Mouse (Mus musculus) frontal cortex, postnatal 25 days (tissue): ENCODE results near the gene Sdad1.
"Not testable (repeated sequence)": the region's sequence is repeated elsewhere in the genome, so short reads cannot be mapped to it uniquely, and the experiment has no call there.

Experiments used
- DNase-seq, 2 experiments: peaks; one replicate each; pipeline ENCODE4 v3.0.0; 2022; ENCODE audit warnings: low spot score in 2 of 2

Gene Sdad1

GRCm38 (mm10) chr5:92309681-92310511, at the start of gene Sdad1:
Gene Sdad1 (minus strand): TSS chr5:92310479.
- peak; percentile 93 to 97 for DNase-seq

DNA sequence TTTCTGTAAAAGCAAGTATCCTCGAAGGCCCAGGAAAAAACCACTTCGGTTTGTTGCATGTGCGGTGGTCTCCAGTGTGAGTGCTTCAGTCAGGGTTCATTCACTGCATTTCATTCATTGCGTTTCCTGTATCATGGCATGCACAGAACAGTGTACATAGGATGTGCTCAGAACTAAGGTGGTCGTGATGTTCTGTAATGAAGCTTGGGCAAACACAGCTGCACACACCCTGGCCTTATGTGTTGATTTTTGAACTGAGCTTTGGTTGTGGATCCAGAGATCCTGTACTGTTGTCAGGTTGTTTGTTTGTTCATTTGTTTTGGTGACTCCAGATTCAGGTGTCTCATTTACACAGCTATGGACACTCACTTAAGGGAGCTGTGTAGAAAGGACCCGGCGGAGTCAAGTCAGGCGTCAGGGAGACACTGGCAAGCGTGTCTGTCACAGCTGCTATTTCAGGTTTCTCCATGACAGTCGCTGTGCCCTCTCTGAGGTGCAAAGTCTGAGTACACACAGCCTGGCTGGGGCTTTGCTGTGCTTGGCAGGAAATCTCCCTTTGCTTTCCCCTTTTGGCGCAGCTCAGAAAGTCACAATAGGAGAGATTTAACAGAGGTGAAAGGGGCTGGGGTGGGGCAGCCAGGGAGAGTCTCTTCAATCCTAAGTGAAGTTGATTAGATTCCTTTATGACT, 48.6 kb upstream of the Sdad1 start:
- DNase-seq, result no peak

DNA sequence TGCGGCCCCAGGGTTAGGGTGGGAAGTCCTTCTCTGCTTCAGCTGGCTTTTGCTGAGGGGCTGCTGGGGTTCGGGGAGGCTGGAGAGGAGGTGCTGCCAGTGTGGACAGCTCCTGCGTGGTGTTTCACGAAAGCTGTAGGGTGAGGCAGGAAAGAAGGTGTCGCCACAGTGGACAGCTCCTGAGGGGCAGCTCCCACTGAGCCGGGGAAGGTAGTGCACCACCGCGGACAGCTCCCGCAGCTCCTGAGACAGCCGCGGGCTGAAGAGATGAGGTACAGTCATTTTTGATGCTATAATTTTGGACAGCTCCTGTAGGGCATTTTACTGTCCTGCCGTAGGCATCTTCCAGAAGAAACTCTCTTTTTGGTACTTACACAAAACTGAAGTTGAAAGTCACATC, 47.8 kb upstream of the Sdad1 start:
- no peak for DNase-seq

GRCm38 (mm10) chr5:92353517-92353916, 43.2 kb upstream of the Sdad1 start:
- no peak for DNase-seq

GRCm38 (mm10) chr5:92352716-92353115, 42.4 kb upstream of the Sdad1 start:
- DNase-seq, result not testable (repeated sequence)

DNA sequence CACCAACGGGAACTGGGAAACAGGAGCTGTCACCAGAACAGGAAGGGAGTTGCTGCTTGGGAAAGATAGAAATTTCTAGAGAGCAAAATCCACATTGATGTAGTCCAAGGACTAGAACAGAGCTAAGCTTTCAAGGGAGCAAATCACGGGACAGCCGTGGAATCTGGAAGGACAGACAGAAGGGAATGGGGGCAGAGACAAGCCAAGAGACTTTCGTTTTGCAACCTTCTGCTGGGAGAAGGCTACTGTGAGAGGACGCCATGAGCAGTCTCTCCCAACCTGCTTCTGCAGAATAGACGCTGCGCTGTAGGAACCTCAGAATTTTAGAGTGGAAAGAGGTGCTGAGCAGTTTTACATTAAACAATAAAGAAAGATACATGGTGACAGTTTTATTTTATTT, 39.5 kb upstream of the Sdad1 start:
- no peak for DNase-seq

GRCm38 (mm10) chr5:92348794-92349413, 38.6 kb upstream of the Sdad1 start, which contains the start of gene Cxcl10:
Gene Cxcl10 (minus strand): TSS chr5:92348889.
- no peak for DNase-seq

DNA sequence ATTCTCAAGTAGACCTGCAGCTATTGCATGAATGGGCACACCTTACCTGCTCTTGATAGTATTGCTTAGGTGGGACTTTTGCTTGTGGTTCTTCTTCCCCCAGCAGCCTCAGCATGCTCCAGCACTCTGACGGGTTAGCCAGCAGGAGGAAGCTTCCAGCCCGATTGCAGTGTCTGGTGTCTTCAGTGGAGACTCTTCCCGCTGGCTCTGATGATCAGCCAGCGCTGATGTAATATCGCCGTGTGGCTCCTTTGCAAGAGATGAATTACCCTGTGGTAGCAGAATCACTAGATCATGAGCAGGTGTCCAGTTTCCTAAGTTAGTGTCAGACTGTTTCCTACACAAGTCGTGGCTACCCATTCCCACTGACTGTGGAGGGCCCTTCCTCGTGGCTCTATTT, 34.7 kb upstream of the Sdad1 start:
- DNase-seq, result no peak

- no peak for DNase-seq
Measured at GRCm38 (mm10) chr5:92340606-92341005, 30.3 kb upstream of the Sdad1 start.

- no peak for DNase-seq
Measured at GRCm38 (mm10) chr5:92336743-92337142, 26.5 kb upstream of the Sdad1 start.

DNA sequence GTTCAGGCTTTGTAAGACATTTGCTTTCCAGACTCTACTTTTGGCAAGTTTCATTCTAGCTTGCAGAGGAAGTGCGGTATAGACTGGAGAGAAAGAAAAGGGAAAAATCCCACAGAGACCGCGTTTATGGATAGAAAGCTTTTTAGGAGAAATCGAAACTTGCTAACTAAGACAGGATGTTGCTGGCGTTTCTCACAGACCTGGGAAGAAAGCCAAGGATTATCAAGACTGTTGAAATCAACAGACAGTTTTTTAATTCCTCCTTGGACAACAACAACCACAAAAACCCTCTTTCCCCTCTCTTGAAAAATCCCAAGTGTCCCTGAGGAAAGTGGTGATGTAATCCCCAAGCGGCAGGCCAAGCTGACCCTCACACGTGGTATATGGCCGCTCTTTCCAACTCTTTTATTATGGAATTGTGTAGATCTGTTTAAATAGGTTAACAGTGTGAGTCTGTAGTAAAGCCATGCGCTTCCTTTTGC, 22.1 kb upstream of the Sdad1 start:
- no peak for DNase-seq

GRCm38 (mm10) chr5:92331635-92332338, 21.5 kb upstream of the Sdad1 start, which contains the start of gene Art3:
Gene Art3 (plus strand): TSS chr5:92331827.
- no peak for DNase-seq

- DNase-seq, result no peak
Measured at GRCm38 (mm10) chr5:92331122-92331521, 20.8 kb upstream of the Sdad1 start.

GRCm38 (mm10) chr5:92327929-92328328, 17.6 kb upstream of the Sdad1 start, which contains the start of gene Cxcl9:
Gene Cxcl9 (minus strand): TSS chr5:92328079.
- DNase-seq, result no peak

DNA sequence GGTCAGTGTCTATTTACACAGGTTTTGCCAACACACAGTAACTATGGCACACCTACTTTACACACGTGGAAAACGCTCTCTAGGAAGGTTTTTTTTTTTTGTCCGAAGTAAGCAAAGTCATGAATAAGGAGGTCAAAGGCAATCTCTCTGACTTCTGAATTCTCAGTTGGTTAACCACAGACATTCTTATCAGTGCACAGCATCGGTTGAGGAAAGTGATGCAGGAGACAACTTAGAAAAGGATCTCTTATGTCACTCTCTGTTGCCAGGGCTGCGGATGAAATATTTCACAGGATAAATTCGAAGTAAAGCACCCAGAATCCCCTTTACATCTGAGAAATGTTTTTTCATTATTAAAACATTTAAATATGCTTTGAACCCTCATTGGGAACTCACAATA, 17.1 kb upstream of the Sdad1 start:
- DNase-seq, result no peak

- no peak for DNase-seq
Measured at GRCm38 (mm10) chr5:92323264-92323663, 13.0 kb upstream of the Sdad1 start.

GRCm38 (mm10) chr5:92322612-92323011, 12.3 kb upstream of the Sdad1 start:
- no peak for DNase-seq

DNA sequence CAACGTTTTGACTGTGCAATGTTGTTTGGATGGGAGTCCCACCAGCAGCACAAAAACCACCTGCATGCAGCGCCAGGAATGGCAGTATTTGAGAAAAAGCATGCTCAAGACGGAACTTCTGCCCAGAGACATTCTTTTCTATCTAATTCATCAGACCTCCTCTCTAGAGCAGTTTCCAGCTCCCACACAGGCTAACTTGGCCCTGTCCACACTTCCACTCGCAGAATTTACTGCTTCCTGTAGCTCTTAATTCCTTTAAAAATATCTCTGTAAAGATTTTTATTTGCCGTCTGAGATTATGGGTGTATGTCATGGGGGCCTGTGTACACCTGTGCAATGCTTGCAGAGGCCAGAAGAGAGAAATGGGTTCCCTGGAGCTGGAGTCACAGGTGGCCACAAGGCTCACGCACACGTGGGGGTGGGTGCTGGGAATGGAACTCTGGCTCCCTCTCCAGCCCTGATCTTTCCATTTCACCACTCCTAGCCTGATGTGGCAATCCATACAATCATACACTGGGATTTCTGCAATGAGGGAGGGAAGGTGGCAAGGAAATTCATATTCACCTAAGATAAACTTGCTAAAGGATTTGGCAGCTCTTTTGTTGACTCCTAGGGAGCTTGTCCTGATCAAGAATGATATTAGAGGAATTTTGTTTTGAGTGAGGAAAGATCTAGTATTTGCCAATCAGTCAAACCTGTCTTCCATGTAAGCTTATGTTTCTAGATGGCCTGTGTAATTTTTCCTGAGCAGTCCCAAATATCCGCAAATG, 11.5 kb upstream of the Sdad1 start:
- no peak for DNase-seq

DNA sequence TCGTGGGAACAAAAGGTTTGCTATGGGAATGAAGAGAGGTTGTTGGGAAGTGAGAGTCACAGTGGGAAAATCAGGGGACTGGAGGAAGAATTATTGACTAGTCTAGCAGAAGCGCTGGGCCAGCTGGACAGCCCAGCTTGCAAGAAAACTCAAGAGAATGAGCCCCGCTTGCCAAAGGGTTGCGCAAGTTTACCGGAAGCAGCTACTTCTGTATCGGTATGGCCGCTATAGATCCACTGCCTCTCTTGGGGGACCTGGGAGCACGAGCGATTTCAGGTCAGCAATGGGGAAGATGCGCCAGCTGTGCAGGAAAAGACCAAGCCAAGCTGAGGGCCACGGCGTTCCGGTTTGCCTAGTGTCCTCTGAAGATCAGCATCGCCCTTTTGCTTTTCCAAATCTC, 8.3 kb upstream of the Sdad1 start:
- DNase-seq, result no peak

DNA sequence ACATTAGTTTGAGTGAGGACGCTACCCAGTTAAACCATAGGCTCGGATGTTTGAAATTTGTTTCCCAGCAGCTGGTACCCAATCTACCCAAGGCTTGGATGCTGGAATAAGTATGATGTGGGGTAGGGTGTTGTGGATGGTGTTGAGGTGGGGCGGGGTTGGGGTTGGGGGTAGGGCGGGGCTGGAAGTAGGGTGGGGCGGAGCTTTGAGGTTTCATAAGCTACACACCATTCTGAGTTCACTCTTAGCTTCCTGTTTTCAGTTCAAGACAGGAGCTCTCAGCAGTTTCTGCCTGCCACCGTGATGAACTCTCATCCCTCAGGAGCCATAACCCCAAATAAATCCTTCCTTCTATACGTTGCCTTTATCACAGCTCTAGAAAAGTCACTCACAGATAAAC, 7.8 kb upstream of the Sdad1 start:
- DNase-seq, result no peak

DNA sequence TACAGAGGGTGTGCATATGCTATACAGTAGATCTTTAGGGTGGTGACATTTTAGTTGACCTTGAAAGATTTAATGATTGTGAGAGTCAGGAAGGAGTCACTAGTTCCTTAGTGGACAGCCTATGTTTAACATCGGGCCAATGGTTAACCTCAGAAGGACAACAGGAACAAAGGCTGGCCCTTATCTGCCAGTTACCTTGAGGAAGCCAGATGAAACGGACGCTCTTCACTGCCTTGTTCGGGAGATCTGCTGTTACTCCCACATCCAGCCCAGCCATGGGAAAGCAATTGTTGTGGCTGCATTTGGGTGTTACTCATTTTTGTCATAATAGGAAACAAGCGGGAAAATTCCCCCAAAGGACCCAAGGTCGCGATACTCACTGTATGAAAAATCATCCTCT, 3.5 kb upstream of the Sdad1 start:
- DNase-seq, result no peak
